Mouse (Mus musculus): ENCODE measurements around the gene Grip1. TPM values are rescaled to one million over a fixed set of nuclear protein-coding genes. Genes with fewer than 3 reads are reported as not detected.

Grip1 gene
- total RNA-seq, 2 experiments from 2014 or later: 17.7 to 22.7 TPM

GRCm38 (mm10) chr10:119630401-119630800, 176.8 kb downstream of the Grip1 start:
- DNase-seq (ENCODE audit: low spot score in 2 of 2): no peak
- intact Hi-C loops (cut with DNase I): no loop called here

DNA sequence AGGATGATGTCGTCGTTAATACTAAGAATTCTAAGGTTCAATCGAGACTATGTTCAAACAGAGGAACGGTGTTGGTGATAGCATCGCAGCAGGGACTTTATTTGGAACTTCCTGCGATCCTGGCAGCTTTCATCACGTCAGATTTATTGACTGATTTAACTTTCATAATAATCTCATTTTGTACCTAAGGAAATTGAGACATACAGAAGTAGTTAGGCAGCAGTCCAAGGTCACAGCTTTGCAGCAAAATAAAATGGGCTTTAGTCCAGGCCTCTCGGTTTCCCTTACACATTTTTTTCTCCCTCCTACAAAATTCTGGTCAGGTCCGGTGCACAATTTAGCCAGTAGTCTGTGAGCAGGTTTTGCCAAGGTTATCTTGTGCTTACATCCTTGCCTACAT, 178.3 kb downstream of the Grip1 start:
- no peak for DNase-seq (ENCODE audit: low spot score in 2 of 2)
- intact Hi-C loops (cut with DNase I): no loop called here

DNA sequence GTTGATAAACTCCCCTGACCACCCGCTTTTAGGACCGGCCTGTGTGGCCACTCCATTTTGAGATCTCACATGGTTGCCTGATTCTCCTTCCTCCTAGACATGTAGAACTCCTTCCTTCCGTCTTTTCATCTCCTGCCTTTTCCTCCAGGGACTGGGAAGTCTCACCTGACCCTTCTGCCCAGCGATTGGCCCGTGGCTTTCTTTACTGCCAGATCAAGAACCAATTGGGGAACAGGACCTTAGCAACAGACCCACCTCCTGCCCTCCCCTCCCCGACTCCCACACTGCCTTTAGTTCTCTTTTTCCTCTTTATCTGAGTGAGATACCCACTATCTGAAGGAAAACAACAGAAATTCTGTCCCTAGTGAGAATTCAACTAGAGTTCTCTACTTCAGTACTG, 180.9 kb downstream of the Grip1 start:
- intact Hi-C loops (cut with DNase I): no loop called here
- DNase-seq (ENCODE audit: low spot score in 2 of 2): no peak

- no peak for DNase-seq (ENCODE audit: low spot score in 2 of 2)
Measured at GRCm38 (mm10) chr10:119640534-119640933, 186.9 kb downstream of the Grip1 start.

DNA sequence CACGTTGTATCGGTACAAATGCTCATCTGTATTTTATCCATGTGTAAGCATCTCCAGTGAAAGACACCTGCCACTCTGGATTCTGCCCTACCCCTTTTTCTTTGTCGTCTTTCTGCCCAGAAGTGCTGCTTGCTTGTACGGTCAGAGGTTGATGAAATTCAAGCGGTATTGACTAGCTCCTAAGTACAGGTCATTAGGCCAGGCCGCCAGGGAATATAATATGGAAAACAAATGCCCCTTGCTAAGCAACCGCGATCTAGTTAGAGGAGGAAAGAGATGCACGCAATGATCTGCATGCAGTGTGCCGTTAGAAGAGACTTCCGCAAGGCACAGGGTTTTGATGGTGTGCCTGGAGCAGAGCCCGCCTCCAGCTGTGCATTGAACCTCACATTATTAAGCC, 187.4 kb downstream of the Grip1 start:
- no peak for DNase-seq (ENCODE audit: low spot score in 2 of 2)
- intact Hi-C loops (cut with DNase I): loop anchor here (10.0 kb wide), 1 partner anchor 186 kb away; the partner anchor contains the start of gene Grip1

More at GRCm38 (mm10) chr10:119640534-119640933, 186.9 kb downstream of the Grip1 start:
- intact Hi-C loops (cut with DNase I): loop anchor here (10.0 kb wide), 1 partner anchor 186 kb away; the partner anchor contains the start of gene Grip1

DNA sequence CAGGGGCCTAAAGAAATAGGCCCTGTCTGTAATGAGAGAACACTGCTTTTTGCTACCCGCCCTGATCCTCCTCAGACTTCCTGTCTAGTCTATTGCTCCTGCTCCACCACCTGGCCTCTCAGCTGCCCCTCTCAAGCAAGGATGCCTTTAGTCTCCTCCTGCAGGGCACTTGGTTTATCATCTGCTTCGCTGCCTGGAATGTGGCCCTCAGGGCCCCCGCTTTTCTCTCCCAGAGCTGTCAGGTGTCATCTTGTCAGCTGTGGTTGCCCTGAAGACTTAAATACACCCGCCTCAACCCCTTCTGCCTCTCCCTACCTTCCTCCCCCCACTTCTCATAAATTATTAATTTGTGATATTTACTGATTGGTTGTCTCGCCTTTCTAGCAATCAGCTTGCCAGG, 190.7 kb downstream of the Grip1 start:
- intact Hi-C loops (cut with DNase I): loop anchor here (10.0 kb wide), 1 partner anchor 189 kb away; the partner anchor contains the start of gene Grip1
- no peak for DNase-seq (ENCODE audit: low spot score in 2 of 2)

DNA sequence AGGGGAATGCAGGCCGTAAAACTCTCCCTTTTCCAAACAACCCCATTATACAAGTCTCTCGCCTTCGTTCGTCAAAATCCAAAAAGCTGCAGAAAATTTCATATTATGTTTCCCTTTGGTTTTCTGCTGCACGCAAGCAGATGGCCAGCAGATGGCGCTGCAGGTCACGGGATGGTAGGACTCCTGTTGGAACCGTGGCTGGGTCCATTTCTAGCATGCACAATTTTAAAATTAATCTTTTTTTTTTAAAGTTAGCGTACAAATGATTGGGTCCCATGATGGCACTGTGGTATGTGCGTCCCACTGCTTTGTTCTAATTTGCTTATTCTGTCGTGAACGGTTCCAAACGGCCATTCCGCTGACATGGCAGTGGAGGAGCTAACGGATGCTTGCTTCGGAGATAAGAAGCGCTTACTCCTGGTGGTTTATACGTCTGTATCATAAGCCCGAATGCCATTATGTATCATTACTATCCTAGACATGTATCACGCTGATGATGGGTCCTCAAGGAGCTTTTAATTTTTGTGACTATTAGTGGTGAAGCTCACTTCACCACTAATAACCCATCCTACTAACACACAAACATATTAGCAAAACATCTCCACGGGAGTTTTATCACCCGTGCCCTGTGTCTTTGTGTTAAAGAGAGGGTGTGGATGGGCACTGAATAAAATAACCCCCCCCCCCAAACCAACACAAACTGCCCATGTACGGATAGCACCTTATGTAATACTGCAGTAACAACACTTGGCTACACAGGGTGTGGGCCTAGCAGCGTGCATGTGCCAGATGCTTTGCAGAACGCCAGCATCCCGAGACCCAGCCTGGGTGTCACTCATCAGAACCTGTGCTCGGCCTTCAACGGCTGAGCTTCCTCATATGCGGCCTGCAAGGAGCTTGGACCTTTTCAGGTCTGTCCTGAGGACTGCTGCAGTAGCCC, 193.1 kb downstream of the Grip1 start:
- intact Hi-C loops (cut with DNase I): loop anchor here (1.0 to 10.0 kb wide), 3 partner anchors 132 to 476 kb away; partner anchors contain the start of gene Grip1
- peak; percentile 53 to 59 for DNase-seq (ENCODE audit: low spot score in 2 of 2)

DNA sequence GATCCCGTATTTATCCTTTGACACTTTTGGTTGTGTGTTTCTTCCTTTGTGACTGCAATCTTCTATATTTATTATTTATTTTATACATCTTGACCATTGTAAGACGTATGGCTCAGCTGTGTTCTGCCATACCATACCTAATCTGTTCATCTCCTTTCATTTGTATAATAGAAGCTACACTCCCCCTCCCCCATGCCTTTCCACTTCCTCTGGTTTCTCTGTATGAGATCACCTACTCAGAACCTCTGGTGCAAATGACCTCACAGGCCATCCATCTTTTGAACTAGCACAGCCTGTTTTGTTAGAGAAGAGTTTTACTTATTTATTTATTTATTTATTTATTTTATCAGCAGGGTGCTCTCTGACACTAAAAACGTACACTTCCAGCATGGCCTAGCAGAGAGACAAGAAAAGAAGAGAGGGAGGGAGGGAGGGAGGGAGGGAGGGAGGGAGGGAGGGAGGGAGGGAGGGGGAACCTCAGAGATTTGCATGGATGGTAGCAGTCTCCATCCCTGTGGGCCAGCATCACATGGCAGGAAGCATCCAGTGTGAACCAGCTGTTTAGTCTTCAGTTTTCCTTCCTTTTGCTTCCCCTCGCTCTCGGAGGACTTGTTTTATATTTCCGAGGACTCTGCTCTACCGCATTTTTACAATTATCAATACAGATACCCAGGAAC, 207.2 kb downstream of the Grip1 start:
- intact Hi-C loops (cut with DNase I): no loop called here
- DNase-seq (ENCODE audit: low spot score in 2 of 2): no peak

DNA sequence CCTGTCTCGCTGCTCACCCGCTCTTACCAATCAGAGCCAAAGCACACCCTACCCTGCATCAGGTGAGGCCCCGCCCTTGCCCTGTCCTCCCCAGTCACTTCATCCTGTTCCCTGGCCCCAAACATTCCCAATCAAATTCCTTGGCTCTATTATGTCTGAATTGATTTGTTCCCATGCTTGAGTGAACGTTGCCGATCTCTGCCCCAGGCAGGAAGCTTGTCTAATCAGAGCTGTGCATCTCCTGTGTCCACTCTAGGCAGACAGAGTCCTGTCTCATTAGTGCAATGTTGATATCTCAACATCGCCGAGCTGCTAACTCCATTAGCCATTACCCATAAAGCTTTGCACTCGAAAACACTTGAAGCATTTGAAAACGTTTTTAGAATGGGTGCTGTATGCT, 210.0 kb downstream of the Grip1 start:
- intact Hi-C loops (cut with DNase I): no loop called here
- no peak for DNase-seq (ENCODE audit: low spot score in 2 of 2)

DNA sequence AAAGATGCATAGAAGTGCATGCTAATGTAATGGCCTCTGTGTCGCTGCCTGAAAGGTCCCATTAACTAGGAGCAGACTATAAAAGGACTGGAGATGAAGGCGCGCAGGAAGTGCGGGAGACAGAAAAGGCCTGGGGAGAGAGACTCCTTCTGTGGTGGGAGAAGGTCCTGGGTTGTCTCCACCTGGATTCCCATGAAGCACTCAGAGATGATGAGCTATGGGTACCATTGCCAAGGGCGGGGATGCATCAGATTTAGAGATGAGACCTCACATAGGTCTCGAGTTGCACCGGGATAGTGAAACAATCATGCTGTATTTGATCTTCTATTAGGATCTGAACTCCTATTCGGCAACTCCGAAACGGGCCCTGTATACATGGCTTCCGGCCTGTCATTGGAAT, 212.8 kb downstream of the Grip1 start:
- intact Hi-C loops (cut with DNase I): no loop called here
- DNase-seq (ENCODE audit: low spot score in 2 of 2): no peak

- DNase-seq (ENCODE audit: low spot score in 2 of 2): no peak
- intact Hi-C loops (cut with DNase I): no loop called here
Measured at GRCm38 (mm10) chr10:119670456-119670855, 216.8 kb downstream of the Grip1 start.

DNA sequence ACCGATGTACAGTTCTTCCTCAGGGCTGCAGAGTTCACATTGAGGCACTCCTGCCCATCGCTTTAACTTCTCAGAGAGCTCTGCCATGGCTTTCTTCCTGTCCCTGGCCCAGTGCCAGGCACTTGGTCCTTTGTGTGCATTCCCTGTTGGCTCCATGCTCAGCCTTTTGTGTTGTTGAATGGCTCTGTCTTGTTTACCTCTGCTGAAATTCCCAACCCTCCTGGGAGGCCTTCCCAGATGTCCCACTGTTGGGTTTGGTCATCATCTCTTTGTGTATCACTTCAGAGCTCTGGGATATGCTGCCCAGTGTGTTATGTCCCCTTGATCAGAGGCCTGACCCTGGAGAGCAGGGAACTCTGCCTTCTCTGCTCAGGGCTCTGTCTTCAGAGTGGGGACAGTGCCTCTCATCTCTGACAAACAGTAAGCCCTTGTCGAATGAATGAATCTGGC, 230.8 kb downstream of the Grip1 start:
- no peak for DNase-seq (ENCODE audit: low spot score in 2 of 2)

GRCm38 (mm10) chr10:119691358-119692083, 237.9 kb downstream of the Grip1 start:
- DNase-seq (ENCODE audit: low spot score in 2 of 2): peak; percentile 52 to 67
- intact Hi-C loops (cut with DNase I): no loop called here

More for the DNA sequence above, 230.8 kb downstream of the Grip1 start:
- intact Hi-C loops (cut with DNase I): no loop called here

DNA sequence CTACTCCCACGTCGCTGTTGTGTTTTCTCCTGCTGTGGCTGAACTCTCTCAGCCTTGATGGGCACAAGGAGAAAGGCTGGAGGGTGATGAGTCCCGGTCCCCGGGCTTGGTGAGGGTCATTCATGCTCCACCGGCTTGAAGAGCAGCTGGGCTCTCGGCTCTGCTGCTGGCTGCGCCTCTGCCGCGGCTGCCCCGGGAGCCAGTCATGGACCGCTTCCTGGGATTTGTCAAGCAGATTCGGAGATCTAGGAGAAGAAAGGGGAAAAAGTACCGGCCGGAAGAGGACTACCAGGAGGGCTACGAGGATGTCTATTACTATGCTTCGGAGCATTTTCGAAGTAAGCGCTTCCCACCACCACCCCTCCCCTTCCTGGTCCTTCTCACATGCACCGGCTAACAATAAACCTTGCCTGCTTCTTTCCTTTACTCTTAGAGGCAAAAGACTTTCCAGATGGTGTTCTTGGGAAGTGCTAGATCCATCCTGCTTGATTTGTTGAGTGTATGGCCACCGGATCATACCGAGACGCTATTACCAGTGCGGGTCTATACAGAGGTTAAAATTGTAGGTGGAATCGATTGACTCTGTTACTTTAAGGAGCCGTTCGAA, 238.8 kb downstream of the Grip1 start:
- intact Hi-C loops (cut with DNase I): no loop called here

DNA sequence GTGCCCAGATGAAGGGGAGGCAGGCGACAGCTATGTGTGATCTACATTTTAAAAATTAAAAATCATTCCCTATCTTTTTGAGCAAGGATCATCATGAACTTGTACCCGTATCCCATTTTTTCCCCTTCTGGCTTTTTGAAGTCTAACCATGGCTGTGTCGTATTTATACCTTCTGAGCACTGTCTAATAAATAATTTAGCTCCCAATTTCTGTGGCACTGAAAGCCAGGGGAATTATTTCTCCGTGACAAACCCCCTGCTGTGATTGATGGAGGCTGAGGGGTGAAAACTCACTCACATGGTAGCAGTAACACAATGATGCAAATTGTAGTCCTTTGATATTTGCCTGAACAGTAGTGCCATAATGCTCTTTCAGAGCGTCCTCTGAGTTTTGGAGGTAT, 239.8 kb downstream of the Grip1 start:
- DNase-seq (ENCODE audit: low spot score in 2 of 2): no peak
- intact Hi-C loops (cut with DNase I): no loop called here

More for the DNA sequence above, 238.8 kb downstream of the Grip1 start:
- DNase-seq (ENCODE audit: low spot score in 2 of 2): peak; percentile 30

DNA sequence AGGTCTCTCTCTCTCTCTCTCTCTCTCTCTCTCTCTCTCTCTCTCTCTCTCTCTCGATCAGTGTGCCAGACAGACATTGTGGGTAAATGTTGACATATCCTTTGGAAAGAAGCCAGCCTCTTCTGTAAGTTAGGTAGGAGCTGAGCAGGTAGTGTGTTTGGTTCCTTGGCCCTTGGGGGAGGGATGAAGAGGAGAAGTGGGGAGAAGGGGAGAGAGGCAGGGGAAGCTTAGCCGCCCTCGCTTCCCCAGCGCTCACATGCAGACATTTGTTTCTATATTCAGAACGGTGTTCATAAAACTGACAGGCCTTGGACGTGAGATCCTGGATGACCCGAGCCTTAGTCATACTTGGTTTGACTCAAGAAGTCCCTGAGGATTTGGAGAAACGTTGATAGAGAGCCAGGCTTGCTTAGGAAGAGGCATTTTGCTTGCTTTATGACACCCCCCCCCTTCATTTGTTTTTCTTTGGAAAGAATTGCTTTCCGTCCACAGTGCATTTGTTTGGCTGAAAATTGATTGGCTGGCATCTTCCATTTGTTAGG, 243.7 kb downstream of the Grip1 start:
- intact Hi-C loops (cut with DNase I): no loop called here
- DNase-seq (ENCODE audit: low spot score in 2 of 2): no peak

GRCm38 (mm10) chr10:119705348-119705747, 251.7 kb downstream of the Grip1 start:
- DNase-seq (ENCODE audit: low spot score in 2 of 2): no peak
- intact Hi-C loops (cut with DNase I): no loop called here

- no peak for DNase-seq (ENCODE audit: low spot score in 2 of 2)
- intact Hi-C loops (cut with DNase I): no loop called here
Measured at GRCm38 (mm10) chr10:119706281-119706680, 252.7 kb downstream of the Grip1 start.

- DNase-seq (ENCODE audit: low spot score in 2 of 2): peak; percentile 22 to 26
Measured at GRCm38 (mm10) chr10:119706983-119707382, 253.4 kb downstream of the Grip1 start.

More at GRCm38 (mm10) chr10:119706983-119707382, 253.4 kb downstream of the Grip1 start:
- intact Hi-C loops (cut with DNase I): no loop called here
